In the genomic region with DNA sequence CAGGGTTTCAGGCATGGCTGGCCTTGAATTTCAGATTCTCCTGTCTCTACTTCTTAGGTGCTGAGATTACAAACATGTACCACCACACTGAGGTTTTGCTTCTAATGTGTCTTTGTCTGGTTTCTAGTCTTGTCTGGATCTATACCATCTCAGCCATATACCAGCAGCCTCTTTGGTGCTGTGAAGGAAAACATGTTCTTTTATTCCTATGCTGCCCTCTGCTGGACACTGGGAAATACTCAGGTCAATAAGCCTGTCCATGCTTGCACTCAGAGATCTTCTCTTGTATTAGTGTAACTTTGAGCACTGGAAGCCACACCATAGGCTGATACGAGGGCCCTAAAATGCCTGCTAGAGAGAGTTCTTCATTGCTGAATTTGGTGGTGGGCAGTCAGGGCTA, we compare ENCODE assay signal across 9 mouse cellular contexts. TPM values are rescaled to one million over a fixed set of nuclear protein-coding genes. Genes with fewer than 3 reads are reported as not detected.
DNase-seq lines count a peak whose midpoint lies in the region; ATAC-seq and TF ChIP-seq lines count a peak whose summit lies in the region.
"Had no signal": no experiment of that assay in that cellular context is flagged by ENCODE, and none has a peak within 500 bp of the region (broad histone marks: within the 10 kb centered on the region; RNA-seq: fewer than 3 reads in every experiment).

No protein-coding gene starts in this region.

- H3K4me1 ChIP-seq in embryonic facial prominence, embryonic 11.5 days (ENCODE audit: control insufficient read depth, insufficient read depth, low read length), result no peaks in the 10 kb centered on the region
- H3K4me1 ChIP-seq in lung, embryonic 14.5 days (ENCODE audit: insufficient read depth), result no peaks in the 10 kb centered on the region

- H3K4me2 ChIP-seq in embryonic facial prominence, embryonic 11.5 days (ENCODE audit: low read depth, low read length), result no peak overlapping the region
- H3K4me2 ChIP-seq in lung, embryonic 14.5 days, result no peak overlapping the region

- no peaks in the 10 kb centered on the region for H3K9me3 ChIP-seq in embryonic facial prominence, embryonic 11.5 days (replicated peaks; ENCODE audit: control insufficient read depth, low read length)
- H3K9me3 ChIP-seq in lung, embryonic 14.5 days (ENCODE audit: low read depth, low read length), result no peaks in the 10 kb centered on the region

- TF ChIP-seq CTCF in lung, embryonic 14.5 days (IDR thresholded peaks at IDR 0.05; ENCODE audit: low read depth), result peak; percentile 68

- no peak overlapping the region for H3K9ac ChIP-seq in embryonic facial prominence, embryonic 11.5 days (replicated peaks; ENCODE audit: low read length)
- no peak overlapping the region for H3K9ac ChIP-seq in lung, embryonic 14.5 days

- H3K27ac ChIP-seq in embryonic facial prominence, embryonic 11.5 days (replicated peaks; ENCODE audit: low read depth, low read length), result no peak overlapping the region
- no peak overlapping the region for H3K27ac ChIP-seq in lung, embryonic 14.5 days (ENCODE audit: low read depth)

- no peak overlapping the region for H3K4me3 ChIP-seq in embryonic facial prominence, embryonic 11.5 days (ENCODE audit: low read depth, low read length)
- no peak overlapping the region for H3K4me3 ChIP-seq in lung, embryonic 14.5 days (ENCODE audit: low read depth, low read length)

- peak; percentile 50 for DNase-seq in heart, adult 8-10 months (ENCODE audit: low spot score)
- no peak for DNase-seq in heart, postnatal 25 days (ENCODE audit: low spot score)
- DNase-seq in 3T3-L1 (ENCODE audit: low read depth, low spot score), result peak; percentile 87
- peak; percentile 57 for DNase-seq in adrenal gland, postnatal 10 days
- peak; percentile 70 for DNase-seq in embryonic facial prominence, embryonic 11.5 days (ENCODE audit: low spot score)
- peak; percentile 45 to 69 for DNase-seq in kidney, postnatal 25 days
- peak; percentile 77 for DNase-seq in lung, embryonic 14.5 days

- no peaks in the 10 kb centered on the region for H3K36me3 ChIP-seq in embryonic facial prominence, embryonic 11.5 days (replicated peaks; ENCODE audit: control insufficient read depth, insufficient read depth, low read depth, low read length)
- no peaks in the 10 kb centered on the region for H3K36me3 ChIP-seq in lung, embryonic 14.5 days (ENCODE audit: insufficient read depth)

- 52% methylated on average over 1 of the region's 1 CpGs for WGBS in embryonic facial prominence, embryonic 11.5 days
- WGBS in lung, embryonic 14.5 days, result 40% methylated on average over 1 of the region's 1 CpGs

- ATAC-seq in embryonic facial prominence, embryonic 11.5 days (replicated peaks; ENCODE audit: insufficient number of reproducible peaks, low FRiP score, low TSS enrichment, low read depth), result no peak
- ATAC-seq in lung, embryonic 14.5 days (ENCODE audit: insufficient read depth), result 0 out of 2 replicates have a peak, but pooled peaks have one; percentile 11
- no peak for ATAC-seq in activated CD4-positive, CD25-positive, alpha-beta regulatory T cell, adult 4 months

- no peaks in the 10 kb centered on the region for H3K27me3 ChIP-seq in embryonic facial prominence, embryonic 11.5 days (ENCODE audit: control insufficient read depth, insufficient read depth, low read length)
- no peaks in the 10 kb centered on the region for H3K27me3 ChIP-seq in lung, embryonic 14.5 days (ENCODE audit: insufficient read depth, low read length)

- intact Hi-C loops in heart, postnatal 25 days (cut with DNase I), result loop anchor here (5.0 kb wide), 1 partner anchor 128 kb away; no protein-coding TSS in a partner anchor

RNA-seq across cellular contexts. Expression of gene Ces1c, which starts 9.6 kb away (rescaled TPM):
- not detected for total RNA-seq in heart, adult 8-10 months (2022)
- not detected for total RNA-seq in heart, postnatal 25 days (2021)
- total RNA-seq in adrenal gland, postnatal 10 days (2021), result 100 to 1,000 TPM; 103 to 217 TPM
- not detected in 2 replicates for polyA plus RNA-seq in embryonic facial prominence, embryonic 11.5 days (2014; fragmentation: Nextera tagmentation; extraction: Ambion mirVana)
- not detected in 2 replicates for polyA plus RNA-seq in lung, embryonic 14.5 days (2014; fragmentation: Nextera tagmentation; extraction: Ambion mirVana)
- not detected for polyA plus RNA-seq in activated CD4-positive, CD25-positive, alpha-beta regulatory T cell, adult 4 months (2017; shearing (Covaris generic))
- polyA plus RNA-seq: gonadal fat pad, adult 2 months had no signal

RNA-seq across cellular contexts. Expression of gene Ces1d, which starts 56.9 kb away (rescaled TPM):
- 100 to 1,000 TPM; 274 to 413 (median 315) TPM for total RNA-seq in heart, adult 8-10 months (2022)
- 100 to 1,000 TPM; 174 to 223 TPM for total RNA-seq in heart, postnatal 25 days (2021)
- total RNA-seq in adrenal gland, postnatal 10 days (2021), result 100 to 1,000 TPM; 450 to 494 TPM
- polyA plus RNA-seq in embryonic facial prominence, embryonic 11.5 days (2014; fragmentation: Nextera tagmentation; extraction: Ambion mirVana), result 1.2 TPM in 2 replicates
- polyA plus RNA-seq in lung, embryonic 14.5 days (2014; fragmentation: Nextera tagmentation; extraction: Ambion mirVana), result 17.6 and 18.5 TPM in 2 replicates
- not detected for polyA plus RNA-seq in activated CD4-positive, CD25-positive, alpha-beta regulatory T cell, adult 4 months (2017; shearing (Covaris generic))

Comparison
In these comparisons a context has a peak if more than half of its experiments do, and no peak if none do; other contexts are left out.
1. RNA of gene Ces1c, which starts 9.6 kb away (total RNA-seq): 103 to 217 TPM in adrenal gland, postnatal 10 days; not detected in heart, postnatal 25 days and not detected in heart, adult 8-10 months; every median in the first group is over 10 times any median in the second.